Mouse (Mus musculus) ES-E14 (cell line): ENCODE data around the gene Tnpo1. TPM values are rescaled to one million over a fixed set of nuclear protein-coding genes. Genes with fewer than 3 reads are reported as not detected.

Source experiments
- DNase-seq: peaks from one replicate; pipeline ENCODE4 v3.0.0-alpha.2; 2013; ENCODE audit warnings: low read depth, low spot score
- H3K27ac ChIP-seq: 2 replicates; pipeline ENCODE4 v1.5.1; 2012; ENCODE audit warnings: low read depth, mild to moderate bottlenecking, low read length, moderate library complexity, mixed read lengths; ENCODE audit not compliant: poor library complexity, insufficient read depth, severe bottlenecking
- H3K36me3 ChIP-seq: 2 replicates; pipeline ENCODE4 v1.6.1; 2012; ENCODE audit warnings: mild to moderate bottlenecking, low read length, moderate library complexity, mixed read lengths; ENCODE audit not compliant: control insufficient read depth, poor library complexity, insufficient read depth, severe bottlenecking
- H3K4me1 ChIP-seq, 2 experiments: fragments of 150-350 bp in 1 of 2; sonication (generic) in 1 of 2; 2 replicates each; pipeline ENCODE4 v1.6.1; 2012; ENCODE audit warnings: low read length in 2 of 2, mild to moderate bottlenecking in 1 of 2, mixed read lengths in 1 of 2; ENCODE audit not compliant: control insufficient read depth in 2 of 2, insufficient read depth in 2 of 2, poor library complexity in 1 of 2
- H3K4me3 ChIP-seq, 2 experiments: fragments of 150-350 bp in 1 of 2; sonication (generic) in 1 of 2; 2 replicates each; pipeline ENCODE4 v1.5.1; 2012; ENCODE audit warnings: low read length in 2 of 2, low read depth in 1 of 2, mild to moderate bottlenecking in 1 of 2, mixed read lengths in 1 of 2; ENCODE audit not compliant: insufficient read depth in 1 of 2, poor library complexity in 1 of 2, severe bottlenecking in 1 of 2
- H3K9ac ChIP-seq: 2 replicates; pipeline ENCODE4 v1.6.1; 2012; ENCODE audit warnings: low read depth, mild to moderate bottlenecking, low read length, mixed read lengths; ENCODE audit not compliant: poor library complexity, insufficient read depth, severe bottlenecking
- H3K9me3 ChIP-seq: fragments of 150-350 bp; sonication (generic); 2 replicates; pipeline ENCODE4 v1.6.1; 2012; ENCODE audit warnings: low read depth, mild to moderate bottlenecking, low read length; ENCODE audit not compliant: control insufficient read depth, insufficient read depth
- CHD2 ChIP-seq: IDR thresholded peaks from 2 replicates; pipeline ENCODE4 v1.6.1; 2014; ENCODE audit warnings: mild to moderate bottlenecking, low read depth, low read length, inconsistent platforms
- HCFC1 ChIP-seq: IDR thresholded peaks from 2 replicates; pipeline ENCODE4 v1.6.1; 2012; ENCODE audit warnings: low read length, inconsistent platforms, borderline replicate concordance; ENCODE audit not compliant: insufficient read depth
- MAFK ChIP-seq: IDR thresholded peaks from 2 replicates; pipeline ENCODE4 v1.6.1; 2014; ENCODE audit warnings: mild to moderate bottlenecking, low read depth, low read length, inconsistent platforms; ENCODE audit not compliant: insufficient read depth
- ZC3H11A ChIP-seq: IDR thresholded peaks from 2 replicates; pipeline ENCODE4 v1.6.1; 2012; ENCODE audit warnings: low read depth, mild to moderate bottlenecking, inconsistent platforms, low read length, borderline replicate concordance
- ZNF384 ChIP-seq: IDR thresholded peaks from 2 replicates; pipeline ENCODE4 v1.6.1; 2012; ENCODE audit warnings: low read depth, low read length, inconsistent platforms
- in situ Hi-C, 2 experiments: fragments of 600-800 bp; cut with MboI; formaldehyde crosslinking; loops; one replicate each; pipeline ENCODE4 v1.15.1; 2025; ENCODE audit warnings: low sequenced_read_pairs in 2 of 2, inconsistent platforms in 1 of 2; ENCODE audit not compliant: unreplicated experiment in 2 of 2
- total RNA-seq: library from RNA; depleted of rRNA; stranded (reverse); fragments of 300-350 nt; gene quantifications from 2 replicates; pipeline ENCODE4 v1.2.3, GENCODE M21; 2012

Gene Tnpo1
- total RNA-seq, 1 experiment, result 148 TPM

DNA sequence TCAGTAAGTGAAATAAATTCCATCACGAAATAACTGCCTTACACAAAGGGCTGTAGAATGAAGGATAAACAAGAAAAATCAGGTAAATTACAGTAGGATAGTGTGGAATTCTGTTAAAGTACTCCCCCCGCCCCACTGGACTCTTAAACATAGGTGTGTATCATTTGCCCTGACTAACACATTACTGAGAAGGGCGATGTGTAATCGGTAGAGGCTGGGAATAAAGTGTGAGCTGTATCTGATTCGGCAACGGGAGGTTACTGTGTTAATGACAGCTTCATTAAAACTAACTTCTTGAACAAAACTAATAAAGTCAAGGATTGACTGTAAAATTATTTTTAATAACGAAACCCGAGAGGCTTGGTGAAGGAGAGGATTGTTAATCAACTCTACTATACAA lies 34.7 kb downstream of the Tnpo1 start:
- H3K4me1 ChIP-seq, result peaks cover 0 to 4% of the 10 kb centered on the region in 2 experiments; a peak in 1 of 4 replicates
- in situ Hi-C loops, result no loop called here
- no peak overlapping the region for H3K27ac ChIP-seq
- DNase-seq, result no peak
- H3K36me3 ChIP-seq, result peaks cover 10% of the 10 kb centered on the region
- H3K4me3 ChIP-seq, result peak overlapping the region; percentile 73 to 89
- H3K9ac ChIP-seq, result no peak overlapping the region
- H3K9me3 ChIP-seq, result no peaks in the 10 kb centered on the region
- no peak for TF ChIP-seq ZC3H11A
- TF ChIP-seq CHD2, result no peak
- TF ChIP-seq ZNF384, result no peak
- no peak for TF ChIP-seq MAFK
- TF ChIP-seq HCFC1, result no peak

DNA sequence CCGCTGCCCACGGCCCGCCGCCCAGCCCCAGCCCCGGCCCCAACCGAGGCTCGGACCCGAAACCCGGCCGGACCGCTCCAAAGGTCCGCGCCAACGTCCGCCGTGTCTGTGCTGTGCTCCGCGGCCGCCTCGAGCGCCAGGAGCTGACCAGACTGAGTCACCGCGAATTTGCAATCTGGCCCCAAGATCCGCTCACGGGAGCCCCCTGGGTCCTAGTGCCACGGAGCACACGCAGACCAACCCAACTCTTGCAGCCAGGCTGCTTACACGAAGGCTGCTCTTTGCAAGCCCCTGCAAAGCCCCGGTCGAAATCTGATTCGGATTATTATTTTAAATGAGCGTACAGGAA lies 35.3 kb downstream of the Tnpo1 start:
- Histone ChIP-seq H3K36me3 (peaks cover 10% of the 10 kb centered on the region), H3K27ac (peak overlapping the region; percentile 51), H3K9ac (peak overlapping the region; percentile 82), H3K9me3 (no peaks in the 10 kb centered on the region), H3K4me1 (peaks cover 0 to 4% of the 10 kb centered on the region in 2 experiments; a peak in 1 of 4 replicates), H3K4me3 (peak overlapping the region; percentile 73 to 89)
- no peak for TF ChIP-seq MAFK
- TF ChIP-seq CHD2, result no peak
- TF ChIP-seq ZNF384, result no peak
- TF ChIP-seq HCFC1, result peak; percentile 68; the same call in 1 of the 2 replicates
- no peak for TF ChIP-seq ZC3H11A
- DNase-seq, result peak; percentile 60
- in situ Hi-C loops, result no loop called here

DNA sequence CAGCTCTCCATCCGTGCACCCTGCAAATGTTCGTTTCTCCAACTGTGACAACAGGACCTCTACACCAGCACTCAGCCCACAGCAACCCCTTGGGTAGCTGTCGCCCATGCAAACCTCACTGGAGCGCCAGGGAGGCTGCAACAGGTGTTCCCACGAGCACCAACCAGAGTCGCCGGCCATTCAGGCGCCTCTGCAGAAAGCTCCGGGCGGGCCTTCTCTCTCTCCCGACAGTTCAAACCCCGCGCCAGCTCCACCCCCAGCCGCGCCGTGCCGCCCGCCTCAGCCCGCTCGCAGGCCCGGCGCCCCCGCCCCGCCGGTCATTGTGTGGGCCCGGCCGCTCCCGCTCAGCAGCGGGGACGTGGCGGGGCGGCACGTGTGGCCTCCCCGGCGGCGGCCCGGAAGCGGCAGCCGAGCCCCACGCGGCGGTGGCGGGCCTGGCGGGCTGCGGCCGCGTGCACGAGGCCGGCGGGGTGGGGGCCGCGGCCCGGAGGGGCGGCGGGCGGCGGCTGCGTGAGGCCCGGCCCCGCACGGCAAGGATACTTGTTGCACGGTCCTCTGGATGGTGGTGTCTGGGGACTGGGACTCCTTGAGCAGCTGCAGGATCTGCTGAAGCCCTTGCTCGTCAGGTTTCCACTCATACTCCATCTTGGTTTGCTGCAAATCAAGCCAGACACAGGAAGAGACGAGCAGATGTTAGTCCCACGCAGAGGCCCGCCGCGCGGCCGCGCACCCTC lies 35.9 kb downstream of the Tnpo1 start:
- Histone ChIP-seq H3K9me3 (no peaks in the 10 kb centered on the region), H3K4me1 (peaks cover 0 to 4% of the 10 kb centered on the region in 2 experiments; a peak in 1 of 4 replicates), H3K27ac (peak overlapping the region; percentile 51), H3K9ac (peak overlapping the region; percentile 82), H3K36me3 (peaks cover 10% of the 10 kb centered on the region), H3K4me3 (peak overlapping the region; percentile 73 to 89)
- in situ Hi-C loops, result no loop called here
- TF ChIP-seq CHD2, result no peak
- peak; percentile 59; the same call in 1 of the 2 replicates for TF ChIP-seq HCFC1
- TF ChIP-seq ZC3H11A, result no peak
- TF ChIP-seq ZNF384, result no peak
- DNase-seq, result peak; percentile 44

DNA sequence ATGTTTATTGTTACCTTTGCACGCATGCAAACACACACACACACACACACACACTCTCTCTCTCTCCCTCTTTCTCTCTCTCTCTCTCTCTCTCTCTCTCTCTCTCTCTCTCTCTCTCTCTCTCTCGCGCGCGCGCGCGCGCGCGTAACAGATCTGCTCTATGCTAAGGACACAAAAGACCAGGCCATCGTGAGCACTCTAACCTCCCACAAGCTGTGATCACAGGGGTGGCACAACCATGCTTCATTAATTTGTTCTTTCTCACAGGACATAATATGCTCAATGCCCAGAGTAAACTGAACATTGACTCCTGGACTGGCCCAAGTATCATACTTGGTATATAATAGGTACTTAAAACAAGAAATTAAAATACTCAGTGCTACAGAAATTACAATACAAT lies 37.0 kb downstream of the Tnpo1 start:
- peaks cover 0 to 4% of the 10 kb centered on the region in 2 experiments; a peak in 1 of 4 replicates for H3K4me1 ChIP-seq
- H3K27ac ChIP-seq, result no peak overlapping the region
- H3K4me3 ChIP-seq, result peak overlapping the region in 1 of 2 experiments; percentile 89; a peak in 1 of 4 replicates
- no peak overlapping the region for H3K9ac ChIP-seq
- H3K9me3 ChIP-seq, result no peaks in the 10 kb centered on the region
- in situ Hi-C loops, result no loop called here
- peaks cover 12% of the 10 kb centered on the region for H3K36me3 ChIP-seq
- DNase-seq, result no peak
- TF ChIP-seq MAFK, result no peak
- no peak for TF ChIP-seq CHD2
- no peak for TF ChIP-seq HCFC1
- TF ChIP-seq ZNF384, result no peak
- TF ChIP-seq ZC3H11A, result no peak
